Mouse (Mus musculus): Measurements from ENCODE around the gene Ptprn2.

Gene Ptprn2

DNA sequence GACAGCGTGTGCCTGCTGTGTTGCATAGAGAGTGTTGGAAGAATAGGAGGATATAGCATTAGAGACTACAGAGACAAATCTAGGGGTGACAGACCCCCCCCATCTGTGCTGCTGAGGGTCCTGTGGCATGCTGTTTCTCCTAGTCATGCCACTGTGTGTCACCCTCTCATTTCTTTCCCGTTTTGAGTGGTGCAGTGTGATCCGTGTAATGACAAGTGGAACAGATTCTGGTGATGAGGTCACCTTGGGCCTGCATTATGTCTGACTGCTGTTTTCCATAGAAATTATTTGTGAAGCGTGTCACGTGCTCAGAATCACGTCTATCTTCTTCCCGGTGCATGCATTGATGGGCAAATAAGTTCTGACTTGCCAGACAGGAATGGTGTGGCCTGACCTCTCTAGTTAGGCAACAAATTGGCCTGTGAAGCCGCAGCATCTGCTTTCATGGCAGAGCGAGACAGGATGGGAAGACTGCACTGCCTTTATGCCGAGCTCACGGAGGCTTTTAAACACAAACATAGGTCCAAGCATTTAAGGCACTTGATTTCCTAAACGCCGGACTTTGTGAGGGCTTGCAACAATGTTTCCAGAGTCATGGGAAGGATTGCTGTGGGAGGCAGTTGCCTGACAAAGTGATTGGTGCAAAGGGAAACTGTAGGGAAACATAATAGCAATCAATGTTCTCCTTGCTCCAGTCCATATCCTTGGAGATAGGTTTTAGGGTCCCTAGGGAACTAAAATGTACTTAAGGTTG is 467.1 kb downstream of the Ptprn2 start:
- no peak for DNase-seq (ENCODE audit: extremely low read depth, insufficient read length, low spot score)

DNA sequence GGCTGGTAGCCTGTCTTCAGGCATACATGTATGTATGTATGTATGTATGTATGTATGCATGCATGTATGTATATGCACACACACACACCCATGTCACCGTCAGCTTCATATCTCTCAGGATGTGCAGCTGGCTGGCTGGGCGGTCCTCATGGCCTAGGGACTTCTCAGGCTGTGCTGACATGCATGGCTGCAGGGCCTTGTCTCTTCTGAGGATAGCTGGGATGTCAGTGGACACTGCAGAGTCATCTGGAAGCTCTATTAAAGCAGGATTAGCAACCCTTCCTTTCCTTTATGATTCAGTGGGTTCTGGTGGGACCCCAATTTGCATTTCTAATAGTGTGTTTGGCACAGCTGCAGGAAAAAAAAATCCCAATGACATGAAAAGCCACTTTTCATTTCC is 473.6 kb downstream of the Ptprn2 start:
- DNase-seq (ENCODE audit: extremely low read depth, insufficient read length, low spot score), result no peak

GRCm38 (mm10) chr12:116963906-116964305 is 478.4 kb downstream of the Ptprn2 start:
- DNase-seq (ENCODE audit: extremely low read depth, insufficient read length, low spot score), result no peak

- no peak for DNase-seq (ENCODE audit: extremely low read depth, insufficient read length, low spot score)
Observed at GRCm38 (mm10) chr12:116968215-116968939, 482.9 kb downstream of the Ptprn2 start.

DNA sequence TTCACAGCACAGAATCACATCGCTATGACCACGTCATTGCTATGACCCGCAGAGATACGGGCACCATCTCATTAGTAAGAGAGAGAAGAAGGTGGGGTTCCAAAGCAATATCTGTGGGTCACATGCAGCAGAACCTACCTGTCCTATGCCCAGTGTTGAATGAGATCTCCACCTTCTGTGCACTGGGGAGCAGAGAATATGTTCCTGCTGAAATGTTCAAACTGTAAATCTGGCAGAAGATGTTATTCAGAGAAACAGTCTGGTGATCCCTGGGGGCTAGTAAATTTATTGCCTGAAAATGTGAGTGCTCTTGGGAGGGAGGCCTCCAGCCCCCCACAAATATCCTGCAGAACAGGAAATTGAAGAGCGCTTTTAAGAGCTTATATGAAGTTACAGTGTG is 490.0 kb downstream of the Ptprn2 start:
- no peak for DNase-seq (ENCODE audit: extremely low read depth, insufficient read length, low spot score)

DNA sequence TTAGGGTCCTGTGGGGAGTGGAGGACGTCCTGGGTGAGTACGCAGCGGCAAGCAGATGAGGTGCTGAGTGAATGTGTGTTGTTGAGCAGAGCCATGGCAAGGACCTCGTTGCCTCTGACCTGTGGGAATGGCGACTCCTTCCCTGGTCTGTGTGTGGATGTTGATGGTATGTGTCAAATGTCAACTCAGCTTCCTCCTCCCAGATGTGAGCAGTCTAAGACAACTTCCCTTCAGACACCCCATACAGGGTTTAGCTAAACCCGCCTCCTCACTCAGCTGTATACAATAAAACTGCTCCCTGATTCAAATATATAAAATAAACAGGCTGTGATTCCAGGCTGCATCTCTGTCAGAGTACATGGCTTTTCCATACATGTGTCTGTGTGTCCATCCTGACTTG is 491.5 kb downstream of the Ptprn2 start:
- no peak for DNase-seq (ENCODE audit: extremely low read depth, insufficient read length, low spot score)

DNA sequence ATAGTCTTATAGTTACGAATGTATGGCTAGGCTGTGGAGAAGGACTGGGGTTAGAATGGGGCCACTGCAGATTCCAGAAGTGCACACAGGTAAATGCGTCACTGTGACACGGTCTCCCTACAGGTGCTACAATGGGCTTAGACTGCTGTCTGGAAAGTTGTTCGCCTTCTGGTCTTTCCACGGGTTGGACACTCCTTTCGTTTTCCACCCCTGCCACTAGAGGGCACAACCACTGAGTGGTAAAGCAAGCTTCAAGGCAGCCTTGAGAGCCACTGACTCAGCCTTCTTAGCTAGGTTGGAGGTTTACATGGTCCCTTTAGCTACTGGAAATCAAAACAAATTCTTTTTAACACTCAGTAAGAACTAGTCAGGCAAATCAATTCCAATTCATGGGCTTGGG is 492.7 kb downstream of the Ptprn2 start:
- DNase-seq (ENCODE audit: extremely low read depth, insufficient read length, low spot score), result no peak

DNA sequence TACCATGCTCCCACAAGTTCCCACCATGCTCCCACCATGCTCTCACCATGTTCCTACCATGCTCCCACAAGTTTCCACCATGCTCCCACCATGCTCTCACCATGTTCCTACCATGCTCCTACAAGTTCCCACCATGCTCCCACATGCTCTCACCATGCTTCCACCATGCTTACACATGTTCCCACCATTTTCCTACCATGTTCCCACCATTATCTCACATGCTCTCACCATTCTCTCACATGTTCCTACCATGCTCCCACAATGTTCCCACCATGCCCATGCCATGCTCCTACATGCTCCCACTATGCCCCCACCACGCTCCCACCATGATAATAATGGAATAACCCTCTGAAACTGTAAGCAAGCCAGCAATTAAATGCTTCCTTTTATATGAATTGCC is 495.8 kb downstream of the Ptprn2 start:
- no peak for DNase-seq (ENCODE audit: extremely low read depth, insufficient read length, low spot score)

GRCm38 (mm10) chr12:116989144-116989543 is 503.6 kb downstream of the Ptprn2 start:
- DNase-seq (ENCODE audit: extremely low read depth, insufficient read length, low spot score), result no peak

DNA sequence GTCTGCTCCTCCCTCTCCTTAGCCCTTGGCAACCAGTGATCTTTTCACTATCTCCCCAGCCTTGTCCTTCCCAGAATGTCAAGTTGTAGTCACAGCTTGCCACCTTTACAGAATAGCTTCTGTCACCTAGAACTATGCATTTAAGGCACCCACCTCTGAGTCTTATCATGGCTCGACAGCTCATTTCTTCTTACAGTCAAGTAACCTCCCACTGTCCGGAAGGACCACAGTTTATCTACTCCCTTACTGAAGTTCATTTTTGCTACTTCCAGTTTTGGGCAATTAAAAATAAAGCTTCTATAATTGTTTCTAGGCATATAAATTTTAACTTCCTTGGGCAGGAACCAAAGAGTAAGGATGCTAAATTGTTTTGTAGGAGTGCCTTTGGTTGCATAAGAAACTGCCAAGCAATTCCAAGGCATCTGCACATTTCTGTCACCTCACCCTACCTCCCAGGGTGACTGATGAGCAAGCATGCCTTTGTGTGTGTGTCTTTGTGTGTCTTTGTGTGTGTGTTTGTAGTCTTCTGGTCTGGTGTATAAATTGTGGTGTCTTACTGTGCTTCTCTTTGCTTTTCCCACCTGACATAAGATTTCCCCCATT is 516.1 kb downstream of the Ptprn2 start:
- DNase-seq (ENCODE audit: extremely low read depth, insufficient read length, low spot score), result no peak

GRCm38 (mm10) chr12:117016753-117017595 is 531.5 kb downstream of the Ptprn2 start:
- no peak for DNase-seq (ENCODE audit: extremely low read depth, insufficient read length, low spot score)

GRCm38 (mm10) chr12:117017912-117018311 is 532.4 kb downstream of the Ptprn2 start:
- DNase-seq (ENCODE audit: extremely low read depth, insufficient read length, low spot score), result no peak

DNA sequence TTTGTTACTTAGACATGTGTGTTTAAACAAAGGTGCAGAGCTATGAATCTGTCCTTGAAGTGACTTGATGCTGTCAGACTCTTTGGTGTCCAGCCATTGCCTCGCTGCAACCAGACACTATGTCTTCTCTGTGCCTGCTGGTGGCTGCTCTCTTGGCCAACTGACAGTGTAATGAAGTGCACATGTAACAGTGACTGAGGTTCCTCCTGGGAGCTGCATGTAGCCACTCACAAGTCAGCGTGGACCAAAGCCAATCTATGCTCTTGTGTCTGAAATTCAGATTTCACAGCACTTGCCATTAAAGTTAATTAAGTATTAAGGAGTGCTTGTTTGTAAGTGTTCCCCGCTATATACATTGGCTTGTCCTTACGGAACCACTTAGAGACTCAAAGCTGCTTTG is 537.7 kb downstream of the Ptprn2 start:
- no peak for DNase-seq (ENCODE audit: extremely low read depth, insufficient read length, low spot score)

DNA sequence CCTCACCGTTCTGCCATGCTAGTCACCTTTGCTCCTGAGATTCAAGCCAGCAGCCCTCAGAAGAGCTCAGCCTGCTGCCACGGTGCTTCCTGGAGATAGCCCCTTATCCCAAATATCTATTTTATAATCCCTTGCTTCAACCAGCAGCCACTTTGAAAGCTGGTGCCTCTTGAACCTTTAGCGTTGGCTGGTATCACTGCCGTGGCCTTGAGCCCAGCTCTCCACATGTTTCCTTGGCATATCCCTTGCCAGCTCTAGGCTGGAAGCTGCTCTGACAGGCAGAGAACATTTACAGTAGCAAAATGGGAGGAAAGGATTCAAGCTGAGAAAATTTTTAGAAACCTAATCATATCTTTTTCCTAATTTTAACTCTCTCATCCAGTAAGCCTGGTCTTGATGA is 539.4 kb downstream of the Ptprn2 start:
- DNase-seq (ENCODE audit: extremely low read depth, insufficient read length, low spot score), result no peak

DNA sequence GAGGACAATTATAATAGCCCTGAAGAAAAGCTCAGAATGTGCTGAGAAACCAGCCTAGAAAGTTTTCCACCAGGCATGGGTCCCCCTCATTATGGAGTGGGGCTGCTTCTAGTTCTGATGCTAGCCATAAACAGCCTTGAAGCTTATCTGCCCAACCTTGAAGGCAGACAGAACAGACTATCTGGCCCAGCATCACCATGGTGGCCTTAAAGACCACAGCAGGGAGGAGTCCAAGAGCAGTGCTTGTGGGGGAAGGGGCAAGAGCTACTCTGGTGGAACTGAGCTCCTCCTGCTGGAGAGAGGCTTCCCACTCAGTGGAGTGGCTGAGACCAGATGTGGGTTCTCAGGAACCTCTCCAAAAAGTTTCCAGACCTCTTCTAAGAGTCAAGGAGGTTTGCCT is 540.2 kb downstream of the Ptprn2 start:
- no peak for DNase-seq (ENCODE audit: extremely low read depth, insufficient read length, low spot score)

DNA sequence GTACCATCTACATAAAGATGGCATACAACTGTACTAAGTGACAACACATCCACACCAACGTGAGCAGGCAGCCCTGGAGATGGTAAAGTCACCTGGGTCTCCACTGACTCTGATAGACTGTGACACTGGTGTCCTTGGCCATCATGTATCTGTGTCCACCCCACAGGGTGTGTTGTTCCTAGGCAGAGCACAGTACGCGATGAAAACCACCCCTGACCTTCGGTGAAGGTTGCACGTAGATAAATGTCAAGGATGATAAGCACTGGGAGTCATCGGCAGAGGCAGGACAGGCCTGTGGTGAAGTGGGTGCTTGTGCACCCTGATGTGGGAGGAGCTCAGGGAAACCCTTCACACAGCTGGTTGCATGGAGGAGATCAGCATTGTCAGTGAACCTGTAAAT is 541.8 kb downstream of the Ptprn2 start:
- DNase-seq (ENCODE audit: extremely low read depth, insufficient read length, low spot score), result no peak

GRCm38 (mm10) chr12:117028333-117028961 is 542.9 kb downstream of the Ptprn2 start:
- DNase-seq (ENCODE audit: extremely low read depth, insufficient read length, low spot score), result no peak

GRCm38 (mm10) chr12:117033172-117033571 is 547.7 kb downstream of the Ptprn2 start:
- DNase-seq (ENCODE audit: extremely low read depth, insufficient read length, low spot score), result no peak

GRCm38 (mm10) chr12:117034506-117034905 is 549.0 kb downstream of the Ptprn2 start:
- no peak for DNase-seq (ENCODE audit: extremely low read depth, insufficient read length, low spot score)

- no peak for DNase-seq (ENCODE audit: extremely low read depth, insufficient read length, low spot score)
Observed at GRCm38 (mm10) chr12:117035243-117035642, 549.7 kb downstream of the Ptprn2 start.

DNA sequence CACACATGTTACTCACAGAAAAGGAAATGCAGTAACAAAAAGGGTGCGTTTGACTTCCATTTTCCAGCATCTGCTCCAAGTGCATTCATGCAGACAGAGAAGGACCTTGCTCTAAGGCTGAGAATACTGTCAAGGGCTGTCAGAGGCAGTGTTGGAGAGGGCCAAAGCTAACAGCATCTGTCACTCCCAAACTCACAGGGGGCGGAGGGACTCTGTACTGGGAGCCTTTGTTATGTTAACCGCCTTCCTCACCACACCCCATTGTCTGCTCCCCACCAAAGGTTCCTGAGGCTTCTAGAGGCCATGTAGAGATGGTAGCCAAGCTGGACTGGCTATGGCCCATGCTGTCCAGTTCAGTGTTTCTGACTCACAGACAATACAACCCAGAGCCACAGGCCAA is 553.9 kb downstream of the Ptprn2 start:
- DNase-seq (ENCODE audit: extremely low read depth, insufficient read length, low spot score), result no peak
